Mouse (Mus musculus): Measurements from ENCODE around the gene Fam163a. TPM values are rescaled to one million over a fixed set of nuclear protein-coding genes. Genes with fewer than 3 reads are reported as not detected.

Gene Fam163a
- polyA plus RNA-seq, 1 experiment from 2014 or later = 6.5 TPM

DNA sequence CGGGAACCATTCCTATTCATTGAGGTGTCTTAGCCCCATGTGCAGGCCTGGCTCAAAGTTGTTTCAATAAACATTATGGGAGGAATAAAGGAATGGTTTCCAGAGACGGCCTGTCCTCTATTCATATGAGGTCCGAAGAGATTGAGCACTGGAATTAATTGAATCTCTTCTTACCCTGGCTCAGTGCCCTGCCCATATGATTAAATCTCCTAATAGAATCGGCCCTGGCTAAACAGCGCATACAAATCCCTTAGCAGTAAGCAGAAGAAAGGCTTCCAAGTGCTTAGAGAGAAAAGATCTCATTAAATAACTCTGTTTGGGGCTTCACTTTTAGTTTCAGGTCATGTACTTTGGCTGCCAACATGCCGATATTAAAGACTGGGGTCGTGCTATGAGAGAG lies 12.0 kb downstream of the Fam163a start:
- peak; percentile 73 for ATAC-seq (replicated peaks)
- Histone ChIP-seq H3K9me3 (no peaks in the 10 kb centered on the region), H3K4me3 (no peak overlapping the region), H3K4me2 (no peak overlapping the region), H3K9ac (no peak overlapping the region), H3K36me3 (replicated peaks) (no peaks in the 10 kb centered on the region), H3K27ac (no peak overlapping the region), H3K27me3 (replicated peaks) (no peaks in the 10 kb centered on the region), H3K4me1 (peaks cover 6% of the 10 kb centered on the region)
- 15% methylated on average over 7 of the region's 7 CpGs for WGBS

DNA sequence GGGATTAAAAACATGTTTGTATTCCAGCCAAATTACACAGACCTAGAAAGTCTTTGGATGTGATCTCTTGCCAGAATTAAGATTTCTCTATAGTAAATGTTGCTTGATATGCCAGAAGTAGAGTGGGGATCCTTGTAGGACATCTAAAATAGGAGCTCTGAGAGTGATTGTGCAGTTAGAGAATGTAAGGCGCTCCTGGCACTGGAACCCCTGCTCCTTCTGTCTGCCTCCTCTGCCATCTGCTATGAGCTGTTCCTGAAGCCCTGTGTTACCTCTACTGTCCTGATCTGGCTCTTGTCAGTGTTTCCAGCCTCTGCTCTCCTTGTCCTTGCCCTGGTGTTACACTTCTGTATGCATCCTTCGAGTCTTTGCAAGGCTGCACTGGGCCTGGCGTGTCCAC lies 18.2 kb downstream of the Fam163a start:
- ATAC-seq (replicated peaks) = no peak
- no peak overlapping the region for H3K27ac ChIP-seq
- H3K36me3 ChIP-seq (replicated peaks) = no peaks in the 10 kb centered on the region
- H3K4me2 ChIP-seq = no peak overlapping the region
- H3K9ac ChIP-seq = no peak overlapping the region
- H3K9me3 ChIP-seq = no peaks in the 10 kb centered on the region
- H3K4me1 ChIP-seq = peaks cover 19% of the 10 kb centered on the region
- H3K4me3 ChIP-seq = no peak overlapping the region
- H3K27me3 ChIP-seq (replicated peaks) = no peaks in the 10 kb centered on the region
- WGBS = 93% methylated on average over 3 of the region's 3 CpGs

DNA sequence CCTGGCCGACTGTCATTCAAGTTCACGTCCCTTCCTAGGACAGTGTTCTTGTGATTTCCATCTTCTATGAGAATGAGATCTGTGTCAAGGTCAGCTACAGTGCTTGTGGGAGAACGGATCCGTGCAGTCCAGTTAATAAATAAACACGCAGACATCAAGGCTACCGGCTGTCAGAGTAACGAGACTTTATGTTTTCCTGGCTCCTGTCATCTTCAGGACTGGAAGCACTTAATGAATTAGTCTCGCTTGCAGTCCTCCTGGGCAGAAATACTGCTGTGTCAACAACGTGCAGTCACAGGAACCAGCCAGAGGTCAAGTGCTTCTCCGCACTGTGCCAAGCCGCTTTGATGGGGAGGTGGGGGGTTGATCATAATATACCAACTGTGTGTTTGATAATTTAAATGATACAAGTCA lies 20.7 kb downstream of the Fam163a start:
- H3K4me1 ChIP-seq = peaks cover 33% of the 10 kb centered on the region
- no peak overlapping the region; the same call in 1 of the 2 replicates for H3K4me2 ChIP-seq
- ATAC-seq (replicated peaks) = peak; percentile 58
- 5% methylated on average over 11 of the region's 11 CpGs for WGBS
- H3K27me3 ChIP-seq (replicated peaks) = no peaks in the 10 kb centered on the region
- no peaks in the 10 kb centered on the region for H3K36me3 ChIP-seq (replicated peaks)
- peak overlapping the region; percentile 51; the same call in 1 of the 2 replicates for H3K27ac ChIP-seq
- no peak overlapping the region for H3K4me3 ChIP-seq
- no peaks in the 10 kb centered on the region for H3K9me3 ChIP-seq
- no peak overlapping the region for H3K9ac ChIP-seq

DNA sequence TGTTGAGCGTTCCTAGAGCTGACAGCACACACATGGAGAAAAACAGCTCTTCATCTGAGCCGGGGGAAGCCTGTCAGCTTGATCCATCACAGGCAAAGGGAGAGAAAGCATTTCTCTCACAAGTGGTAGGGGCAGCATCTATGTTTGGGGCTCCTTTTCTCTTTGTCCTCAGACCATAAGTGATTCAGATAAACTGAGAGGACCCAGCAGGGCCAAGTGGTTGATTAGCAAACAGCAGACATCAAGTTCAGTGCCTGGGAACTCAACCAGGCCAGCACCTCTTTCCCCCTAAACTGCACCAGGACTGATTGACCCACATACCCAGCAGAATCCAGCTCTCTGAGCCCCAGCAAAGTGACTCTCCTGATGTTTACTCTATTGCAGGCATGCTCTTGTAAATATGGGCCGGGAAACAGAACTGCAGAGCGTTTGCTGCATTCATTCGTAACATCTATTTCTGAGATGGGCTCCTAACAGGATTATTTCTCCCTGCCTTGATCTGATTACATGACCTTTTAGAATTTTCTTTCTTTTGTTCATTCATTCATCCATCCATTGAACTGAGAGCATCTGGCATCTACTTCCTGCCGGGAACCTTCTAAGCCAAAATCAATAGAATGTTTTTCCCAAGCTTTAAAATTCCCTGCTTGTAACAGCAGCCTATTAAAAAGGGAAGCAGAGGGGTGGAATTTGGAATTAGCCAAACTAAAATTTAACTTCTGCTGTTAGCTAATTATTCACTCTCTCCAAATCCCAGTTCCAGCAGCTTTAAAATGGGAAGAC lies 21.5 kb downstream of the Fam163a start:
- H3K36me3 ChIP-seq (replicated peaks) = no peaks in the 10 kb centered on the region
- no peak overlapping the region for H3K9ac ChIP-seq
- WGBS = 15% methylated on average over 6 of the region's 6 CpGs
- H3K4me2 ChIP-seq = no peak overlapping the region
- no peak for ATAC-seq (replicated peaks)
- peaks cover 33% of the 10 kb centered on the region for H3K4me1 ChIP-seq
- H3K27ac ChIP-seq = peak overlapping the region; percentile 51; the same call in 1 of the 2 replicates
- H3K27me3 ChIP-seq (replicated peaks) = no peaks in the 10 kb centered on the region
- H3K4me3 ChIP-seq = no peak overlapping the region
- no peaks in the 10 kb centered on the region for H3K9me3 ChIP-seq

DNA sequence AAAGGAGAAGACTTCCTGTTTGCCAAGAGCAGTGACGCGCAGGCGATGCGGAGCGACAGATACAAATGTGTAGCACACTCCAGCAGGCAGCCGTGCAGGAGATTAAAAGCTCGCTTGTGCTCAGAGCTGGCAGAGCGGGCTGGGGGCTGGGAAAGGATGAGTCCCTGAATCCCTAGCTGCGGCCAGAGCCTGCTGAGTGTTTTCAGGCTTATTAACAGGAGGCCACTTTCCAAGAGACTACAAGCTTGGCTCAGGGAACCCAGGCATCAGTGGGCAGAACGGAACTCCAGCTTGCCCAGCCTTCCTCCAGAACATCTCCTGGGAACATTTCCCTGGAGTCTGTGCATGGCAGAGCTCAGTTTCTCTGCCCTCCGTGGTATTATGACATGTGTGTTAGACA lies 25.0 kb downstream of the Fam163a start:
- Histone ChIP-seq H3K4me3 (no peak overlapping the region), H3K4me1 (peaks cover 33% of the 10 kb centered on the region), H3K4me2 (peak overlapping the region; percentile 12; the same call in 1 of the 2 replicates), H3K9ac (no peak overlapping the region), H3K9me3 (no peaks in the 10 kb centered on the region), H3K27me3 (replicated peaks) (no peaks in the 10 kb centered on the region), H3K36me3 (replicated peaks) (no peaks in the 10 kb centered on the region), H3K27ac (peak overlapping the region; percentile 28)
- ATAC-seq (replicated peaks) = peak; percentile 70
- WGBS = 11% methylated on average over 11 of the region's 11 CpGs

DNA sequence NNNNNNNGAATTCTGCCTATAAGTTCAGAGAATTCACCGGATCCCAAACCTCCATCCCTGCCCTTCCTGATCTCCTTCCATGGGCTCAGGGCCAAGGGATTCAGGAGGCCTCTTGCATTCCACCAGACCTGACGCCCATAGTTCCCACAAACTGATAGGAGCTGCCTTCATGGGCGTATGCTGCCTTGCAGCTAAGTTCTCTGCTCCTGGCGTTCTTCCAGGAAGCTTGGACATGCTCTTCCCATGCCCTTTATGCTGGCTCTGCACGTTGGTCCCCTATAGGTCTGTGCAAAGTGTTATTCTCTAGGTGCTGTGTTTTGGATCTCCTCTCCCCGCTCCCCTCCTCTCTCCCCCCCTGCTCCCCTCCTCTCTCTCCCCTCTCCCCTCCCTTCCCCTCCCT lies 36.1 kb downstream of the Fam163a start:
- Histone ChIP-seq H3K4me2 (no peak overlapping the region), H3K36me3 (replicated peaks) (no peaks in the 10 kb centered on the region), H3K4me1 (no peaks in the 10 kb centered on the region; the same call in 1 of the 2 replicates), H3K27me3 (replicated peaks) (no peaks in the 10 kb centered on the region), H3K9me3 (no peaks in the 10 kb centered on the region), H3K27ac (no peak overlapping the region), H3K4me3 (no peak overlapping the region), H3K9ac (no peak overlapping the region)
- WGBS = 54% methylated on average over 6 of the region's 6 CpGs
- ATAC-seq (replicated peaks) = no peak

DNA sequence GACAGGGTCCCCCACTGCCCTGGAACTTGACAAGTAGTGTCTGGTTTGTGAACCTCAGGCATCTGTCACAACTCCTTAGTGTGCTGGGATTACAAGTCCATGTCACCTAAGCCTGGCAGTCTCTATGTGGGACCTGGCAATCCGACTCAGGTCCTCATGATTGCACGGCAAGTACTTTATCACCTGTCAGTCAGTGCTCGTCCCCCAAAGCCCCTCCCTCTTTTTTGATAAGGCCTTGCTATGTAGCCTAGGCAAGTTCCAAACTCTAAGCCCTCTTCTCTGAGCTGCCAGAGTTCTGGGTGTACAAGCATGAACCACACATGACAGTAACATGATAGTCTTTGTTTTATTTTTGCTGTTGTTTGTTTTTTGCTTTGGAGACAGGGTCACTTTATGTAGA lies 88.1 kb downstream of the Fam163a start:
- Histone ChIP-seq H3K4me1 (peaks cover 4% of the 10 kb centered on the region), H3K9ac (no peak overlapping the region), H3K4me3 (no peak overlapping the region), H3K9me3 (no peaks in the 10 kb centered on the region), H3K36me3 (replicated peaks) (no peaks in the 10 kb centered on the region), H3K4me2 (no peak overlapping the region), H3K27me3 (replicated peaks) (no peaks in the 10 kb centered on the region), H3K27ac (no peak overlapping the region)
- no peak for ATAC-seq (replicated peaks)
- WGBS = 84% methylated on average over 3 of the region's 3 CpGs

DNA sequence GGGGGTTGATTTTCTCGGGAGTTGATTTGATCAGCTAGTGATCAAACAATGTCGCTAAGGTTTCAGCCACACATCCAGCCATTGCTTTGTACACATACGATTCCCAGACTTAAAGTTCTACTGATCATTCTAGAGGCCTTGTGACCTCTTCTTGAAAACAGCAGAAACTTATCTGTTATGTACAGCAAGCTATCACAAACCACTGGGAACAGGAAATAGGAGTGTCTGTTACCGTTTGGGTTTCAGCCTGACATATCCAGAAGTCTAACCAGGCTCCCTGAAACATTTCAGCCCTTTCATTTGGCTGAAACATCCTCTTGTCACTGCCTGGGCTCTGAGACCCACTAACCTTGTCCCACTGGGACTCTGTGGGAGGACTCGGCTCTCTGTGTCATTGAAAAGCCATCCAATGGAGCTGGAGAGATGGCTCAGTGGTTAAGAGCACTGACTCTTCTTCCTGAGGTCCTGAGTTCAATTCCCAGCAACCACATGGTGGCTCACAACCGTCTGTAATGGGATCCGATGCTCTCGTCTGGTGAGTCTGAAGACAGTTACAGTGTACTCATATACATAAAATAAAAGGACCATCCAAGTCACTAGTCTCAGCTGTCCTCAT lies 90.8 kb downstream of the Fam163a start:
- no peak overlapping the region for H3K9ac ChIP-seq
- H3K36me3 ChIP-seq (replicated peaks) = no peaks in the 10 kb centered on the region
- no peaks in the 10 kb centered on the region for H3K9me3 ChIP-seq
- H3K4me2 ChIP-seq = no peak overlapping the region
- no peak overlapping the region for H3K27ac ChIP-seq
- WGBS = 86% methylated on average over 8 of the region's 8 CpGs
- ATAC-seq (replicated peaks) = no peak
- no peaks in the 10 kb centered on the region for H3K27me3 ChIP-seq (replicated peaks)
- peaks cover 8% of the 10 kb centered on the region for H3K4me1 ChIP-seq
- no peak overlapping the region for H3K4me3 ChIP-seq

DNA sequence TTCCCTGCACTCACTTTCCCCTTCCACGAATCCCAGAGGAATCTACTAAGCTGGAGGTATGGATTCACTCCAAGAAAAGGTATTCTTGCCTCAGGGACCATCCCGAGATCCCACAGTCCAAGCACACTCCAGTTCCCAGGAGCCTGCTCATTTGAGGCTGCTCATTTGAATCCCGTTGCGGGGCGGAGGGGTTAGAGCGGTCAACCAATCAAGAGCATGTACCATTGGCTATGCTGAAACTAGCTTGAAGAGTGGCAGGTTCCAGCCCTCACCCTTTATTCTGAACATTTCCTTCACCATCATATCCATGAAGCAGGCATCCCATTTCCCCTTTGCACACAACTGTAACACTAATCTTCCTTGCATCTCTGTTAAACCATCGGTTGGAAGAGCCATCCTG lies 92.7 kb downstream of the Fam163a start:
- no peaks in the 10 kb centered on the region for H3K9me3 ChIP-seq
- H3K27me3 ChIP-seq (replicated peaks) = no peaks in the 10 kb centered on the region
- H3K27ac ChIP-seq = no peak overlapping the region
- H3K4me2 ChIP-seq = peak overlapping the region; percentile 19; the same call in 1 of the 2 replicates
- peaks cover 14% of the 10 kb centered on the region for H3K4me1 ChIP-seq
- no peak for ATAC-seq (replicated peaks)
- H3K9ac ChIP-seq = no peak overlapping the region
- H3K36me3 ChIP-seq (replicated peaks) = no peaks in the 10 kb centered on the region
- no peak overlapping the region for H3K4me3 ChIP-seq
- WGBS = 51% methylated on average over 7 of the region's 7 CpGs

DNA sequence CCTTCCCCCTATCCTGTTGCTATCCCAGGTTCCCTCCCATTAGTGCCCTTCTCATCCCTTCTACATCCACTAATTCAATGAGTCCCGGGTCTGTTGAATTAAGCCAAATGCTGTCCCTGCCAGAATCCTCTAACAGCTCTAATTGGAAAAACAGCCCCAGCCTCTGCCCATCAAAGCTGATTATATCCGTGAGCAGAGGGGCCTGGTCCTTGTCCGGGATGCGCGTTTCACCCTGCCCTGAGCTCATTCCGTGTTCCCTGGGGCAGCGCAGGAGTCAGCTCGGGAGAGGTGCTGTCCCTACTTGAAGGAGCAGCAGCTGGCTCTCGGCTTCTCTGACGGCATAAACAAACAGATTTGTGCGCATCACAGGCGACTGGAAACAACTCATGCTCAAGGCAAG lies 93.1 kb downstream of the Fam163a start:
- no peak for ATAC-seq (replicated peaks)
- peak overlapping the region; percentile 19 for H3K4me2 ChIP-seq
- no peaks in the 10 kb centered on the region for H3K27me3 ChIP-seq (replicated peaks)
- H3K9me3 ChIP-seq = no peaks in the 10 kb centered on the region
- H3K9ac ChIP-seq = no peak overlapping the region
- H3K36me3 ChIP-seq (replicated peaks) = no peaks in the 10 kb centered on the region
- no peak overlapping the region for H3K27ac ChIP-seq
- 27% methylated on average over 12 of the region's 12 CpGs for WGBS
- H3K4me3 ChIP-seq = no peak overlapping the region
- H3K4me1 ChIP-seq = peaks cover 14% of the 10 kb centered on the region

DNA sequence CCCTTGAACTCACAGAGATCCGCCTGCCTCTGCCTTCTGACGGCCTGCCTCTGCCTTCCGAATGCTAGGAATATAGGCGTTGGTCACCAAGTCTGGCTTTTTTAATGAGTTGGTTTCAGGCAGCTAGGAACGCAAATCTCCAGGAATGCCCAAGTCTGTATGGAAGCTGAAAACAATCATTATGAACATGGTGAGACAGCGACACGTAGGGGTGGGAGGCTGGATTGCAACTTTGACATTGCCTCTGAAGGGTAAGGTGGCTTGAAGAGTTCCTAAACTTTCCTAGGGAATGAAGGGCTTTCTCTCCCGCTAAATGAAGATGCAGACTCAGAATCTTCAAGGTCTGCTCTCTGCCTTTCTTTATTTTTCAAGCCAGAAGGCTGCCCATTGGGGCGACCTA lies 93.7 kb downstream of the Fam163a start:
- Histone ChIP-seq H3K9ac (no peak overlapping the region), H3K27ac (no peak overlapping the region), H3K4me1 (peaks cover 14% of the 10 kb centered on the region), H3K9me3 (no peaks in the 10 kb centered on the region), H3K4me2 (no peak overlapping the region), H3K4me3 (no peak overlapping the region), H3K36me3 (replicated peaks) (no peaks in the 10 kb centered on the region), H3K27me3 (replicated peaks) (no peaks in the 10 kb centered on the region)
- WGBS = 78% methylated on average over 9 of the region's 9 CpGs
- ATAC-seq (replicated peaks) = no peak

DNA sequence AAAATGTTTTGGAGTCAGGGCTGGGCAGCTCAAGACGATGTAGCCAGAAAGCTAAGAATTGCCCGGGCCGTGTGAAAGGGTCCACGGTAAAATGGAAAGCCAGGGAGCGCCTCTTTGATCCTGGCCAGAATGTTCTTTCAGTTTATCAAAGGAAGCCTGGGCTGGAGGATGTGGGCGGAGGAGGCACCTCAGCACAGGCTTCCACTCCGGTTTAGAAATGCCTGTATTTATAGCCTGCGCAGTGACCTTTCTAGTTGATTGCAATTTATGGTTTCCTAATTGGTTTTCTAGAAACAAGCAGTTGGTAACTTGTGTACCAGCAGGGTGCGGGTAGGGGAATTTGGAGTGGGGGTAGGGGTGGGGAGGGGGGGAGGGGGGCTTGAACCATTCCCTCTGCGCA lies 96.4 kb downstream of the Fam163a start:
- H3K9ac ChIP-seq = no peak overlapping the region
- ATAC-seq (replicated peaks) = no peak

DNA sequence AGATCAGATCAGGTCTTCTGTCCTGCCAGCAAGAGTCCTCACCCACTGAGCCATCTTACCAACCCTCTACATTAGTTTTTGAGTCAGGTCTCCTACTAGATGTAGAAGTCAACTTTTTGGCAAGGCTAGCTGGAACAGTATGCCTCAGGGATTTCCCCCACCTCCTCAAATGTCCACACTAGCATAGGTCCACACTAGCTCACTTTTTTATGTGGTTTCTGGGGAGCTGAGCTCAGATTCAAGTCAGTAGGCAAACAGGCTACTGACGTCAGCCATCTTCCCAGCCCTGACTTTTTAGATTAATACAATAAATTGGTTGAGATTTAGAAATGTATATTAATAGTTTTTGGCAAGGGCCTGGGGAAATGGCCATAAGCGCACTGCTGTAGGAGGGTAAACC lies 97.4 kb downstream of the Fam163a start:
- Histone ChIP-seq H3K4me3 (no peak overlapping the region), H3K4me1 (peaks cover 14% of the 10 kb centered on the region), H3K27me3 (replicated peaks) (no peaks in the 10 kb centered on the region), H3K36me3 (replicated peaks) (no peaks in the 10 kb centered on the region), H3K4me2 (no peak overlapping the region), H3K9ac (no peak overlapping the region), H3K27ac (no peak overlapping the region), H3K9me3 (no peaks in the 10 kb centered on the region)
- ATAC-seq (replicated peaks) = no peak
- WGBS = 87% methylated on average over 2 of the region's 2 CpGs

More for the DNA sequence above, 96.4 kb downstream of the Fam163a start:
- H3K36me3 ChIP-seq (replicated peaks) = no peaks in the 10 kb centered on the region
- 32% methylated on average over 10 of the region's 10 CpGs for WGBS
- H3K4me1 ChIP-seq = peaks cover 14% of the 10 kb centered on the region
- H3K27ac ChIP-seq = no peak overlapping the region
- no peak overlapping the region for H3K4me3 ChIP-seq
- no peaks in the 10 kb centered on the region for H3K9me3 ChIP-seq
- no peaks in the 10 kb centered on the region for H3K27me3 ChIP-seq (replicated peaks)
- H3K4me2 ChIP-seq = no peak overlapping the region

Measured in midbrain, embryonic 15.5 days (tissue).